Mouse (Mus musculus): Measurements from ENCODE around the gene Fam169b. TPM values are rescaled to one million over a fixed set of nuclear protein-coding genes. Genes with fewer than 3 reads are reported as not detected.

The Fam169b gene
- polyA plus RNA-seq, 1 experiment = 1.1 TPM

- H3K4me3 ChIP-seq (ENCODE audit: insufficient read depth, low read length) = no peak overlapping the region
- no peak for TF ChIP-seq CTCF (IDR thresholded peaks at IDR 0.05; ENCODE audit: borderline replicate concordance, insufficient read depth, low read length)
- no peak for TF ChIP-seq POLR2A (IDR thresholded peaks at IDR 0.05; ENCODE audit: low read depth, low read length)
- H3K27ac ChIP-seq (ENCODE audit: insufficient read depth, low read length) = no peak overlapping the region
- no peaks in the 10 kb centered on the region for H3K4me1 ChIP-seq (ENCODE audit: control insufficient read depth, insufficient read depth, low read length)
These were observed 52.6 kb downstream of the Fam169b start for GRCm38 (mm10) chr7:68326190-68326722.

GRCm38 (mm10) chr7:68329000-68329399 is 55.4 kb downstream of the Fam169b start:
- Histone ChIP-seq H3K4me1 (ENCODE audit: control insufficient read depth, insufficient read depth, low read length) (no peaks in the 10 kb centered on the region), H3K4me3 (ENCODE audit: insufficient read depth, low read length) (no peak overlapping the region), H3K27ac (ENCODE audit: insufficient read depth, low read length) (no peak overlapping the region)
- TF ChIP-seq POLR2A (IDR thresholded peaks at IDR 0.05; ENCODE audit: low read depth, low read length) (no peak), CTCF (IDR thresholded peaks at IDR 0.05; ENCODE audit: borderline replicate concordance, insufficient read depth, low read length) (no peak)

- Histone ChIP-seq H3K27ac (ENCODE audit: insufficient read depth, low read length) (no peak overlapping the region), H3K4me1 (ENCODE audit: control insufficient read depth, insufficient read depth, low read length) (0 out of 2 replicates have a peak, but pooled peaks cover 4% of the 10 kb centered on the region), H3K4me3 (ENCODE audit: insufficient read depth, low read length) (no peak overlapping the region)
- TF ChIP-seq POLR2A (IDR thresholded peaks at IDR 0.05; ENCODE audit: low read depth, low read length) (no peak), CTCF (IDR thresholded peaks at IDR 0.05; ENCODE audit: borderline replicate concordance, insufficient read depth, low read length) (no peak)
These were observed 59.2 kb downstream of the Fam169b start for GRCm38 (mm10) chr7:68332799-68333198.

- no peak for TF ChIP-seq POLR2A (IDR thresholded peaks at IDR 0.05; ENCODE audit: low read depth, low read length)
- no peak overlapping the region for H3K4me3 ChIP-seq (ENCODE audit: insufficient read depth, low read length)
- 0 out of 2 replicates have a peak, but pooled peaks cover 4% of the 10 kb centered on the region for H3K4me1 ChIP-seq (ENCODE audit: control insufficient read depth, insufficient read depth, low read length)
- H3K27ac ChIP-seq (ENCODE audit: insufficient read depth, low read length) = peak overlapping the region; percentile 47
These were observed 63.6 kb downstream of the Fam169b start for GRCm38 (mm10) chr7:68337080-68337781.

GRCm38 (mm10) chr7:68338680-68339079 is 65.0 kb downstream of the Fam169b start:
- Histone ChIP-seq H3K27ac (ENCODE audit: insufficient read depth, low read length) (no peak overlapping the region), H3K4me3 (ENCODE audit: insufficient read depth, low read length) (no peak overlapping the region), H3K4me1 (ENCODE audit: control insufficient read depth, insufficient read depth, low read length) (0 out of 2 replicates have a peak, but pooled peaks cover 4% of the 10 kb centered on the region)
- no peak for TF ChIP-seq POLR2A (IDR thresholded peaks at IDR 0.05; ENCODE audit: low read depth, low read length)
- no peak for TF ChIP-seq CTCF (IDR thresholded peaks at IDR 0.05; ENCODE audit: borderline replicate concordance, insufficient read depth, low read length)

GRCm38 (mm10) chr7:68344561-68344960 is 70.9 kb downstream of the Fam169b start:
- Histone ChIP-seq H3K27ac (ENCODE audit: insufficient read depth, low read length) (no peak overlapping the region), H3K4me1 (ENCODE audit: control insufficient read depth, insufficient read depth, low read length) (no peaks in the 10 kb centered on the region), H3K4me3 (ENCODE audit: insufficient read depth, low read length) (no peak overlapping the region)
- TF ChIP-seq CTCF (IDR thresholded peaks at IDR 0.05; ENCODE audit: borderline replicate concordance, insufficient read depth, low read length) (no peak), POLR2A (IDR thresholded peaks at IDR 0.05; ENCODE audit: low read depth, low read length) (no peak)

- Histone ChIP-seq H3K27ac (ENCODE audit: insufficient read depth, low read length) (no peak overlapping the region), H3K4me3 (ENCODE audit: insufficient read depth, low read length) (no peak overlapping the region), H3K4me1 (ENCODE audit: control insufficient read depth, insufficient read depth, low read length) (no peaks in the 10 kb centered on the region)
- TF ChIP-seq POLR2A (IDR thresholded peaks at IDR 0.05; ENCODE audit: low read depth, low read length) (no peak), CTCF (IDR thresholded peaks at IDR 0.05; ENCODE audit: borderline replicate concordance, insufficient read depth, low read length) (no peak)
These were observed 72.3 kb downstream of the Fam169b start for GRCm38 (mm10) chr7:68345963-68346362.

GRCm38 (mm10) chr7:68355325-68356076 is 81.9 kb downstream of the Fam169b start:
- Histone ChIP-seq H3K4me3 (ENCODE audit: insufficient read depth, low read length) (no peak overlapping the region), H3K4me1 (ENCODE audit: control insufficient read depth, insufficient read depth, low read length) (peaks cover 6% of the 10 kb centered on the region; the same call in 1 of the 2 replicates), H3K27ac (ENCODE audit: insufficient read depth, low read length) (no peak overlapping the region)
- TF ChIP-seq CTCF (IDR thresholded peaks at IDR 0.05; ENCODE audit: borderline replicate concordance, insufficient read depth, low read length) (no peak), POLR2A (IDR thresholded peaks at IDR 0.05; ENCODE audit: low read depth, low read length) (no peak)

- TF ChIP-seq CTCF (IDR thresholded peaks at IDR 0.05; ENCODE audit: borderline replicate concordance, insufficient read depth, low read length) = peak; percentile 11; the same call in 1 of the 2 replicates
- TF ChIP-seq POLR2A (IDR thresholded peaks at IDR 0.05; ENCODE audit: low read depth, low read length) = no peak
These were observed 83.8 kb downstream of the Fam169b start for GRCm38 (mm10) chr7:68357407-68357806.

GRCm38 (mm10) chr7:68362609-68363008 is 89.0 kb downstream of the Fam169b start:
- Histone ChIP-seq H3K27ac (ENCODE audit: insufficient read depth, low read length) (no peak overlapping the region), H3K4me3 (ENCODE audit: insufficient read depth, low read length) (no peak overlapping the region), H3K4me1 (ENCODE audit: control insufficient read depth, insufficient read depth, low read length) (no peaks in the 10 kb centered on the region)
- TF ChIP-seq POLR2A (IDR thresholded peaks at IDR 0.05; ENCODE audit: low read depth, low read length) = no peak
- TF ChIP-seq CTCF (IDR thresholded peaks at IDR 0.05; ENCODE audit: borderline replicate concordance, insufficient read depth, low read length) = no peak

More at GRCm38 (mm10) chr7:68357407-68357806, 83.8 kb downstream of the Fam169b start:
- Histone ChIP-seq H3K4me3 (ENCODE audit: insufficient read depth, low read length) (no peak overlapping the region), H3K4me1 (ENCODE audit: control insufficient read depth, insufficient read depth, low read length) (peaks cover 6% of the 10 kb centered on the region; the same call in 1 of the 2 replicates), H3K27ac (ENCODE audit: insufficient read depth, low read length) (0 out of 2 replicates have a peak overlapping the region, but pooled peaks have one; percentile 47)
